Mouse (Mus musculus) MN1 (cell line): ENCODE data around the gene Fabp7.

ENCODE experiments used
- DNase-seq: peaks from one replicate; pipeline ENCODE4 v3.0.0-alpha.2; 2016; ENCODE audit warnings: low spot score

Gene Fabp7

DNA sequence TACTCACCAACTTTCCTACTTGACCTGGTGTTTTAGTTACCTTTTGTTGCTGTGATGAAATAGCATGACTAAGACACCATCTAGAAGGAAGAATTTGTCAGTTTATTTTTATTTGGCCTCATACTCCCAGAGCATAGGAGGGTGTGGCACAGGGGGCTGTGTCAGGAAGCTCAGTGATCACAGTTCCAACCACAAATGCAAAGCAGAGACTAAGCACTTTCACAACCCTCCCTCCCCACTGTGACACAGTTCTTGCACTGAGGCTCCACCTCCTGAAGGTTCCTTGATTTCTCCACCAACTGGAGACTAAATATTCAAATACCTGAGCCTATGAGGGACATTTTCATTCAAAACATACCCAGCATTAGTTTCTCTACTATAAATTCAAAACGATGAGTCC is 14.8 kb downstream of the Fabp7 start:
- no peak for DNase-seq

DNA sequence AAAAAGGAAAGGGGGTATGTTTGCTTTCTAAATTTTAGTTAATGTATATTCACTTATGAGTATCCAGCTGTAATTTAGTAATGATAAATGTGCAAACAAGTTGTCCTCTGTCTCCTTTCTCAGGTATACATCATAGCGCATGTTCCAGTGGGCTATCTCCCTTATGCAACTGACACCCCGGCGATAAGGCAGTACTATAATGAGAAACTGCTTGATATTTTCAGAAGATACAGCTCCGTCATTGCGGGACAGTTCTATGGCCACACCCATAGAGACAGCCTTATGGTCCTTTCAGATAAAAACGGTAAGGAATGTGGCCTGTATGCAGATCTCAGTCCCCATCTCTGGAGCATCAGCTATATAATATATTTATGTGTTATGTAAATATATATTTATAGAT is 23.1 kb downstream of the Fabp7 start:
- DNase-seq: no peak

DNA sequence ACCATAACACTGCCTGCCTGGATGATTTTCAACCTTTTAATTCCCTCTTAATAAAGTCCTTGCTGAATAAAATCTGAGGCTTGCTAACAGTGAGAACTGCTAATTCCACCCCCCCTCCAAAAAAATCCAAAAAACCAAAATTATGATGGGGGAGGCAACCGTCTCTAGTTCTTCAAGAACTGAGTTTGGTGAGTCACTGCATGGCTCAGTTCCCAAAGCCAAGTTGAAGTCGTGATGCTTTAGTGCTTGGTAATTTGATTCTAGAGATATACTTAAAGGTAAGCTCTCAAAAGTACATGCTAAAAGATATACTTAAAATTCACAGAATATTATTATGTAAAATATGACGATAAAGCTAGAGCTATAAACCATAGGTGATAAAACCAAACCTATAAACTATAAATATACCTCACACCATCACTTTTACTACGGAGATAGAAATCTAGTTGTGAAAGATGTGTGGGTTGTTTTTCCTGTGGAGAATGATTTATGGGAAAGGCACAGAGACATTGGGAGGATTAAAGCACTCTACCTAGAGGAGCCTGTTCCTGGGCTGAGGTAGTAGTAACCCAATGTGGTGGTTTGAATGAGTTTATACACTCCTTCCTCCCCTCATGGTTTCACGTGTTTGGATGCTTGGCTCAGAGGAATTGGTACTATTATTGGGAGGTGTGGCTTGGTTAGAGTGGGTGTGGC is 27.6 kb downstream of the Fabp7 start:
- no peak for DNase-seq

DNA sequence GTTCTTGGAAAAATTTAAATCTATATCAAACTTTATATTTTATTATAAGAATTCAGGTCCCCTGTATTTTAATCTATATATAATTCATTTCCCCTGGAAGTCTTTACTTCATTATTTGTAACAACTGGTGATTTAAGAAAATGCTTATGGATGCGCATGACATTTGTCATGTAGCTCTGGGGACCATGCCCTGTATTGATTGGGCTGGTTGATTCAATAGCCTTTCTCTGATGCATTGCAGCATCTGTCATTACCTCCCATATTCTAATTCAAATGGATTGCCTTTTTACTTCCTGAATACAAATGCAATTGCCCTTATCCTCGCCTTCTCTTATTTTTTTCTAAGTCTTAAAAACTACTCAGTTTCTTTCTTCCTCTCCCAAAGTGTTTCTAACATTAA is 29.6 kb downstream of the Fabp7 start:
- DNase-seq: no peak

DNA sequence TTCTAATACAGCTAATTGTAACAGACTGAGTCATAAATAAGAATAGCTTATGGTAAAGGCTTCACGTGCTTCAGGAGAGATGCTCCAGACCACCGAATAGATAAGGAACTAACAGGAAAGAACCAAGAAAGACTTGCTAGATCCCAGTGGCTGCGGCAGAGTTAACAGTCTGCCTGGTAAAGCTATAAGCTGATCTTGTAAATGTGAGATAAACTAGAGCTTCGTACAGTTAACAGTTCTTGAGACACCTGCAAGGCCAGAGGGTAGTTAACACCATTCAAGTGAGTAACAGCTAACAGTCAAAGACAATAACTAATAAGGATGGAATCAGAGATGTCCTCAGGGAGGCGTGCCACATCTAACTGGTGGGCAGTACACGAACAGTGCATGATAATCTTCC is 31.2 kb downstream of the Fabp7 start:
- no peak for DNase-seq

DNA sequence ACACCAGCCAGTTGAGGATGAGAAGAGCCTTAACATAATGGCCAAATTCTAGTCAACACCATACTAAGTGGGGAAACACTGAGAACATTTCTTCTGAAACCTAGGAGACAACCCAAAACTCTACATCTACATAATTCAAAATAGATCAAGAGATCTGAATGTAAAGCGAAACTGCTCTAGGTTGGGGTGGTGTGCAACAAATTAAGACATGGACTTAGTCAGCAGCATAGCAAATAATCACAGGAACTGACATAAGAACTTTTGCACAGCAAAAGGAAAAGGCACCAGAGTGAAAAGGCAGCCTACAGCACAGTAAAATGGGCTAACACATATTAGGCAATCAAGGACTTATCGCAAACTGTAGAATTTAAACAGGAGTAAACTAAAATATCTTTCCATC is 34.5 kb downstream of the Fabp7 start:
- DNase-seq: no peak

DNA sequence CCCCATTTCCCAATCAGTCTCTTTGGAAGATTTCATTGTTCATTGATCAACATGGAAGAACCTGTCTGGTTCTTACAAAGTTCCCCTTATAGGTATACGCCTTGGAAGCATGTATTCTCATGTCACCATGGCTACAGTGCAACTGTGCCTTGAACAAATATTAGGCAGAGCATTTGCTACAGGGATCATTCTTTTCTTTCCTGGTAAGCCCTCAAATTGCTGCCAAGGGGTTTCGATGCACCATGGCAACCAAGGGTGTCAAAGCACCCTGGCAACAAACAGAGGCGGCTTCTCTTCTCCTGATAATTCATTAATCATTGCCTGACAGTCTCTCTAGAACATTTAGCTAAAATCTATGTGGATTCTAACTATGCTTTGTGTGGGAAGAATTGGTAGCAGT is 37.8 kb downstream of the Fabp7 start:
- no peak for DNase-seq

DNA sequence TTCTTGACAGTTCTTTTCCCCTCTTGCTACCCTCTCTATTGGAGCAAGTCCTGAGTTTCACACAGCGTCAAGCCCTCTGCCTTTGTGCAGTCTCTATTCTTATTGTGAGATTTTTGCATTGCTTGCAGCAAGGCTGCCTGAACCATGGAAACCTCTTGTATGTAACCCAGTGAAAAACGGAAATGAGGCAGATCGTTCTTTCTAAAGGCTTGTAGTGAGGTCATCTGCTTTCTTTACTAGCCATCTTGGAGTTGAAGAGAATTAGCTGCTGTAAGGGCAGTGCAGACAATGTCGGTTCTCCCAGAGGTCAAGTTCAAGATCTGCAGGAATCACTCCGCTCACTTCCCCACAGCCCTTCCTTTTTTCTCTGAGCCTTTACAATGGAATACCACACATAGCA is 44.0 kb downstream of the Fabp7 start:
- DNase-seq: no peak

DNA sequence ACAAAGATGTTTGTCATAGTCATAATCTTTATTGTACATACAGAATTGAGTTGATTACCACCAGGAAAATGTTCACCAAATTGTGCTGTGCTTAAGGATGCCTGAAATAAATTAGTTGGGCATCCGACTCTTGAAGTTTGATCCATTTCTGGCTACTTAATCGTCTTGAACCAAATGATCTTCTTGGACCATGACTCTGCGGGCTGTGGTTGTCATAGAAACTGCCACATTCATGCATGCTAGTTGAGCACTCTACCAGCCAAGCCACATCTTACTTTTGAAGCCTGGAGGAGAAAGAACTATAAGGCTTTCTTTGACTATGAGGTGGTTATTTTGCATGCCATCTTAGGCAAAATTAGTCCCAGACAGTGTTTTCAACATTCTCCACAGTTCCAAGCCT is 44.9 kb downstream of the Fabp7 start:
- no peak for DNase-seq

DNA sequence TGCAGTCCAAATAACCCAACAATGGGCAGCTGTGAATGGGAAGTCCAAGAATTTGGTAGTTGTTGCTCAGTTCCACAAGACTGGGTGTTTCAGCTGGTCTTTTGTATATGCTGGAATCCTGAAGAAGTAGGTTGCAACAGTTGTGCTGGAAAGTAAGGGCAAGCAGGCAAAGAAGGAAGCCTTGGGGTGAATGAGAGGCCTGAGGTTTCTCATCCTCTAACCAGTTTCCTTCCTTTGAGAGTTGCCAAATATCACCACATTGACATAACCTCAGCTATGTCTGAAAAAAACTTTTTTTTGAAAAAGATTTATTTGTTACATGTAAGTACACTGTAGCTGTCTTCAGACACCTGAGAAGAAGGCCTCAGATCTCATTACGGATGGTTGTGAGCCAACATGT is 50.4 kb downstream of the Fabp7 start:
- DNase-seq: no peak

DNA sequence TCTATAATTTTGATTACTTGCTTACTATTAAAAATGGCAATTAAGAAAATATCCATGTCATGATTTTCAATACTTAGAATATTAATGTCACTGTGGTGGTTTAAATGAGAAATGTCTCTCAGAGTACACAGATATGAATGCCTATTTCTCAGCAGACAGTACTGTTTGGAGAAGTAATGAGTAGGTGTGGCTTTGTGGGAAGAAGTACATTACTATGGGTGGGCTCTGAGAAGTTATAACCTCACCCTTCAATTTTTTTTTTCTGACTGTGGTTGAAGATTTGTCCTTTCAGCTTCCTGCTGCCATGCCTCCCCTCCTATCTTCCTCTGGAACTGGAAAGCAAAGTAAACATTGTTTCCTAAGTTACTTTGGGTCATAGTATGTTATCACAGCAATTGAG is 51.3 kb downstream of the Fabp7 start:
- DNase-seq: no peak
